Mouse (Mus musculus) spleen, postnatal 14 days (tissue): ENCODE data around the gene Pnpla1.
"Not testable (repeated sequence)": the region's sequence is repeated elsewhere in the genome, so short reads cannot be mapped to it uniquely, and the experiment has no call there.

Experiments used
- DNase-seq, 2 experiments: peaks; one replicate each; pipeline ENCODE4 v3.0.0; 2021 to 2022; ENCODE audit warnings: low spot score in 2 of 2

Gene Pnpla1

DNA sequence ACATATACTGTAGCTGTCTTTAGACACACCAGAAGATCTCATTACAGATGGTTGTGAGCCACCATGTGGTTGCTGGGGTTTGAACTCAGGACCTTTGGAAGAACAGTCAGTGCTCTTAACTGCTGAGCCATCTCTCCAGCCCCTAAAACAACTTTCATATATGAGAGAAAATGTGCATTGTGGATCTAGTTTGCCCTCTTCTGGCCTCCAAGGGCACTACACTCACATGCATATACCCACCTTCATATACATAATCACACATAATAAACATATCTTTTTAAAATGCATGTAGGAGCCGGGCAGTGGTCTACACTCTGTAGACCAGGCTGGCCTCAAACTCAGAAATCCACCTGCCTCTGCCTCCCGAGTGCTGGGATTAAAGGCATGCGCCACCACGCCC lies 16.3 kb upstream of the Pnpla1 start:
- DNase-seq: not testable (repeated sequence)

DNA sequence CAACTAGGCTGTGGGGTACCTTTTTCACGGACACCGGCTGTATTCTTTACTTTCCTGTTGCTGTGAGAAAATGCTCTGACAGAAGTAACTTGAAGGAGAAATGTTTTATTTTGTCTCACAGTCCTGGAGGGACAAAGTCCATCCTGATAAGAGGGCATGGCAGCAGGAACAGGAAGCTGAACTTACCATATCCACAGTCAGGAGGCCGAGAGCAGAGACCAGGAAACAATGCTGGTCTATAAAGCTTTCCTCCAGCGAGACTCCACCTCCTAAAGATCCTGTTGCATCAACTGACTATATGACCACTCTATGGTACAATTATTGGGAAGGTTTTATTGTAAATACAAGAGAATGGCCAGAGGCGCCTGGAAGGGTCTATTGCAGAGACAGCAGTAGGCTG lies 14.5 kb upstream of the Pnpla1 start:
- no peak for DNase-seq

DNA sequence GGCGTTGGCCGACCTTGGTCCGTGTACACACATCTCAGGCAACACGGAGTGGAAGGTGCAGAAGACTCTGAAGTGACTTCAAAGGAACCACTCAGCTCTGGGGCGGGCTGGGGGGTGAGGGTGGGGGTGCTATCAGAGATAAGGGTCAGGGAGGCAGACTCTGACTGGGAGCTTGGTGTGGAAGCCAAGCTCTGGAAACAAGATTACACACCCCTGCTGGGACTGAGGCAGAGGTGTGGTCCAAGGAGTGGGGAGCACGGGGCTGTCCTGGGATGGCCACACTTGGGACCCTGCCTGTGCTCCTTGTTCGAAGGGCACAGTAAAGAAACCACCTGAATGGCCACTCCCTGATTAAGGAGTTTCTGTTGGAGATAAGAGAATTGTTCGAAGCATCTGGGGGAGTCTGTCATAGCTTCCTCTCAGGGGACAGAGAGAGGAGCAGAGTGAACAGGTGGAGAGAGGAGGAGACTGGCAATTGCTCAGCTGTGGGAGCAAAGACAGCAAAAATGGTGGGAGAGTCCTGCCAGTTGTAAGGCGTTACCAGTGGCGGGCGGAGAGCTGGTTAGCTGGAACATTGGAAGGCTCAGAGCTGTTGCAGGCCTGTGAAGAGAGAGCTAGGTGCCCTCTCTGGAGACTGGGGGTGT lies 11.1 kb upstream of the Pnpla1 start:
- DNase-seq: no peak

DNA sequence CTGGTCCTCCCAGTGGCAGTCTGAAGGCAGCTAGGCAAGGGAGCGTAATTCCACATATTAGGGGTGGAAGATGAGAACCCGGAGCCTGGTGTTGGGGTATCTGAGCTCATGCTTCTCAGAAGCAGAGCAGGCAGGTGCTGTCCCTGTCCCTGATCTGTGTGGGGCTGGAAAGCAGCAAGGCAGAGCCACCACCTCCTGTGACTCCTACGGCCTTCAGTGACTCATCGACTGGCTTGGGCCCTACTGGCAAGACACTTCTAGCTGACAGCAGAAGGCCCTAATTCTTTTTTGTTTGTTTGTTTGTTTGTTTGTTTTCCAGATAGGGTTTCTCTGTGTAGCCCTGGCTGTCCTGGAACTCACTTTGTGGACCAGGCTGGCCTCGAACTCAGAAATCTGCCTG lies 7.7 kb upstream of the Pnpla1 start:
- no peak for DNase-seq

DNA sequence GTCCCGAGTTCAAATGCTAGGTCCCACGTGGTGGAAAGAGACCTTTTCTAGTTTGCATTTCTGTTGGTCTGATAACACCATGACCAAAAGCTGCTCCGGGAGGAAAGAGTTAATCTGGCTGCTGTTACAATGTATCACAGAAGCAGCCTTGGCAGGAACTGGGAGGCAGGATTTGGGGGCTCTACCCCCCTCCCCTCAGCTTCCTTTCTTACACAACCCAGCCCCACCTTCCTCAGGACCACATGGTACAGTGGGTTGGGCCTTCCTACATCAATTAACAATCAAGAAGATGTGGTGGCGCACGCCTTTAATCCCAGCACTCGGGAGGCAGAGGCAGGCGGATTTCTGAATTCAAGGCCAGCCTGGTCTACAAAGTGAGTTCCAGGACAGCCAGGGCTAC lies 3.8 kb upstream of the Pnpla1 start:
- no peak for DNase-seq

DNA sequence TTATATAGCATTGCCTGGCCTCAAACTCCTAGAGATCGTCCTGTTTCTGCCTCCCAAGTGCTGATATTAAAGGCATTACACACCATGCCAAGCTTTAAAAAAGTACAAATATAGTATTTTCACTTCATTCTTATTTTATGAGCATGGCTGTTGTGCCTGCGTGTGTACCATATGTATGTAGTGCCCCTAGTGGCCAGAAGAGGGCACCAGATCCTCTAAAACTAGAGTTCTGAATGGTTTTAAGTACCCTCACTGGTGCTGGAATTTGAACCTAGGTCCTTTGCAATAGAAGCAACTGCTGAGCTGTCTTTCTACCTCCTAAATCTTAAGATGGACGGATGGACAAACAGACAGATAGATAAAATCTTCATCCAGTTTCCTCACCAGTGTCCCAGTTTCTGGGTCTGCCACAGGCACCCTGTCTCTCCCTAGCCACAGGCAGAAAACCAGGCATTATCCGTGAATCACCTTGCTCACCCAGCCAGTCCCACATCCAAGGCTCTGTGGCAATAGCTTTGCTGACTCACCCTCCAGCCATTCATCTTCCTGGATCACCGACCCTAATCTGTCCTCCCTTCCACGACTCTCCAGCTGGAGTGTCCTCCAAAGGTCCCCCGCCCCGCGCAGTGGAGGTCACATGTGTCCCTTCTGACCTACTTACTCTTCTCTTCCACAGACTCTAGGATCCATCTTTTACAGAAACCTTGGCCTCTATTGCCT lies 2.9 kb upstream of the Pnpla1 start:
- DNase-seq: peak; percentile 40 to 57

DNA sequence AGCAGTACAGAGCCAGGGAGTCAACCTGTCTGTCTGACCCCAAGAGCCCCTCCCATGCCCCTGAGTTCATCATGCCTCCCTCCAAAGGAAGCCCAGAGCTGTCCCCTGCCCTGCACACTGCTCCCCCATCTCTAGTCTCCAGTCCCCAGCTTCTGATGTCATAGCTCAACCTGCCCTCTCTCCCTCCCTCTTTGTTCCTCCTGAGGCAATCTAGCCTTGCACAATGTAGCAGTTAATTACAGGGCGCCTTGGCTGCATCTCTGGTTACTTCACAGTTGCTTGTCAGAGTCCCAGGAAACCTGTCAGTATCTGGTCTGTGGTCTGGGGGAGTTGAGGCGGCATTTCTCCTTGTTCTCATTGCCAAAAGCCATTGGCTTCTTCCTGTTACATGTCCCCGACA lies 2.2 kb upstream of the Pnpla1 start:
- DNase-seq: no peak

DNA sequence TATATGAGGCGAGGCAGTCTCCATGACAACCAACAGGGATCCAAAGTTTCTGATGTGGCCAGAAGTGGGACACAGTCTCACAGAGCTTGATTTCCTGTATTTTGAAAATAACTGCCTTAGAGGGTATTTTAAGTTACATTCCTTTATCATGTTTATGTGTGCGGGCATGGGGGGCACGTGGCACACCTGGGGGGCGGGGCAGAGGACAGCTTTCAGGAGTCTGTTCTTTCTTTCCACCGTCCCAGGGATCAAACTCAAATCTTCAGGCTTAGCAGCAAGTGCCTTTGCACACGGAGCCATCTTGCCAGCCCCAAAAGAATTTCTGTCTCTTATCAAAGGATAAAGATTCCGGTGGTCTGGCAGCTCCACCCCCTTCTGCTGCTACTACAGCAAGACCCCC lies 5.7 kb downstream of the Pnpla1 start:
- no peak for DNase-seq

DNA sequence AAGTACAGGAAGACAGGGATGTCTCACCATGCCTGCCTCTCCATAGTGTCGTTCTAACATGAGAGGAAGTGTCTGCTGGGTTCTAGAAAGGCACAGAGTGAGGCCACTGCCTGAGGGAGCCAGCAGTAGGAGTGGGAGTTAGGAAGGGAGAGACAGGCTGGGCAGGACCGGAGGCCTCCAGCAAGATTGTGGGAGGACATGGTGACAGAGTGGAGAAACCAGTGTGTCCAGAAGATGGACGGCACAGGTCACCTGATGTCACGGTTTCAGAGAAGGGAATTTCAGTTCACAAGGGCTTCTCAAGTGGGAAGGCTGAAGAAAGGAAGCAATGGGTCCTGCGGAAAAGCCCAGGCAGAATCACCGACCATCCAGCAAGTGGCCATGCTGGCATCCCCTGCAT lies 6.3 kb downstream of the Pnpla1 start:
- no peak for DNase-seq

DNA sequence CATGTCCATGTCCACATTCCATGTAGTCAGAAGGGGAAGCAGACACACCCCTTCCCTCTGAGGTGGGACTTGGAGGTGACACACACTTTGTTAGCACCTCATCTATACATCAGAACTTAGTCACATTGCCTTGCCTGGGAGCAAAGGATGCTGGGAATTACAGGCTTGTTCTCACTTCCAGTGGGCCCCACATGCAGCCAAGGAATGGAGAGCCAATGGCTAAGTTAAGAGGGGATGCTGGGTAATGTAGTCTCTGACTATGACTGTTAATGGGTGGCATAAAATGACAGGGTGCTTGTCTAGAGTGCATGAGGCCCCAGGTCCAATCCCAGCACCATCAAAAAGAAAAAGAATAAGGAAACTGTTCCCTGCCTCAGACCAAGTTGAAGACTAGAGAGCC lies 8.7 kb downstream of the Pnpla1 start:
- DNase-seq: no peak

DNA sequence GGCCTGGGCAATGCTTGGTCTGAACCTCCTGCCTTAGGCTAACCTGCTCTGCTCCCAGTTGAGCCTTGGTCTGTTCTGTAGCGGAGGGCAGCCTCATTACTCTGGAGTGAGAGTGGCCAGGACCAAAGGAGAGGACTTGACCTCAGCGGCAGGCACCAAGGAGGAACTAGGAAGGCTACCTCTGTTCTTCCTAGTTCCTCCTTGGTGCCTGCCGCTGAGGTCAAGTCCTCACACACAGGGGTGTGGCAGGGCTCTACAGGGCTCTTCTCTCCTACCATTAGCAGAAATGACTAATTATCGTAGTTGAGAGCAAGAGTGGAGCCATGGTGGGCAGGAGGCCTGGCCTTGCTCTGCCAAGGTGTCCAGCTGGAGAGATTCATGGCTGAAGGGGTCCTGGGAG lies 9.2 kb downstream of the Pnpla1 start:
- DNase-seq: no peak

DNA sequence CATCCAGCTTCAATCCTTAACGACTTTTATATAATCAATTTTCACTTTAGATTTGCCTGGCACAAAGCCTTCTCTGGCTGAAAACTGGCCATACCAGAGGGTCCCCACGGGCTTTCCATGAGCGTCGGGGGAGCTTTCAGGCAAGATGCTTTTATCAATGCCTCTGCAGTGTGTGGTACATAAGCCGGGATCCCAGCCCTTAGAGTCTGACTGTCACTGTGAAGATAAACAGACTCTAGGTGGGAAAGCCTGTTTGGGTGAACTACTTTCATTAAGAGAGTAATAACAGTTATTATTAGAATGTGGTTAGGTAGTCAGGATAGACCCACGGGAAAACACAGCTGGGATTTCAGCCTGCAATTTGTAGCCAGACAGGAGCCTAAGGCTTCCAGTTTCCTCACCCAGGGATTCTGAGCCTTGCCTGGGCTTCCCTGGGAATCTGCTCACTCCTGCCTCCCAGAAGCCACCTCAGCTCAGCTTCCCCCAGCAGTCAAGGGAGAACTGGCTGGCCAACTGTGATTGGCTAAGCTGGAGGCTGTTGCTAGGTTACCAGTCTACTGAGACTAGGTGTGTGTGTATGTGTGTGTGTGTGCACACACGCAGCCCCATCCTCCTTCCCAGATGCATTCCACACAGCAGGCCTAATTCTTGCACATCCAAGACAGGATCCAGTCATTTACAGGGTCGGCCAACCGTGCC lies 11.3 kb downstream of the Pnpla1 start:
- no peak for DNase-seq

DNA sequence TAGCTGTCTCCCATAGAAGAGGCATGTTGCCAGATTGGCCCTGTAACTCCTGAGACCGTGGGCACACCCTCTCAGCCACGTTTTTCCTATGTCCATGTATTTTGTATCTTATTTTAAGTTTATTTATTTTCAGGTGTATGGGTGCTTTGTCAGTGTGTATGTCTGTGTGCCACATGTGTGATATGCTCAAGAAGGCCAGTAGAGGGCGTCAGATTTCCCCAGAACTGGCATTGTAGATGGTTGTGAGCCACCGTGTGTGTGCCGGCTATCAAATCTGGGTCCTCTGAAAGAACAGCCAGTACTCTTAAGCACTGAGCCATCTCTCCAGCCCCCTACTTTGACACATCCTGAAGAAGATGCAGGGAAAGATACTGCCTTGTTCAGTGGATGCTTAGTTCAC lies 12.2 kb downstream of the Pnpla1 start:
- no peak for DNase-seq

DNA sequence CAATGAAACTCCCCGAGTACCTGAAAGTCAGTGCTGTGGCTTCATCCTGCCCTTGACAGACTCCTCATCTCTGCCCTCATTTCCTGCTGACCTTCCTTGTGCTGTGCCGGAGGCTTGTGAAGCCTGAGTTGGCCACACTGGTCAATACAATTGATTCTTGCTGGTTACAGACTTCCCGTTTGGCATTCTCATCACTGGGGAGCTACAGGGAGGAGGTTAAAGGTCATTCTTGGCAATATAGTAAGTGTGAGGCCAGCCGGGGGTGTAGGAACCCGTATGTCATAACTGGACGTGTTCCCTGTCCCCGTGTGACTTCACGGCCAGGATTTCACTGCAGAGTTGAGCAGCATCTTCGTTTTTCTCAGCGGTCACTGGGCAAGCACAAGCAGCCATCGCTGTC lies 13.6 kb downstream of the Pnpla1 start:
- no peak for DNase-seq

DNA sequence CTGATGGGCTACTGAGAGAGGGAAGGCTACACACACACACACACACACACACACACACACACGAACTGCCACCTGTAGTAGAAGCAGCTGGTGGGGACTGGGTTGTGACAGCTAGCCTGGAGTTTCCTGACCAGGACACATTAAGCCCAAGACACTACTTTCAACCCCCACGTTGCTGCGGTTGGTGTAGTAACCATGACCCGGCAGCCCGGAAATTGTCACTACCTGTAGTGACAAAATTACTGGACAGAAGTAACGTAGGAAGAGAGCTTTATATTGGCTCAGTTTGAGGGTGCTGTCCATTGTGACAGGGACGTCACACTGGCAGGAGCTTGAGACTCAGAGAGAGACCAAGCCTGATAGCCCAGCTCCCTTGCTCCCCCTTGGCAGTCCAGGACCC lies 14.1 kb downstream of the Pnpla1 start:
- DNase-seq: no peak

DNA sequence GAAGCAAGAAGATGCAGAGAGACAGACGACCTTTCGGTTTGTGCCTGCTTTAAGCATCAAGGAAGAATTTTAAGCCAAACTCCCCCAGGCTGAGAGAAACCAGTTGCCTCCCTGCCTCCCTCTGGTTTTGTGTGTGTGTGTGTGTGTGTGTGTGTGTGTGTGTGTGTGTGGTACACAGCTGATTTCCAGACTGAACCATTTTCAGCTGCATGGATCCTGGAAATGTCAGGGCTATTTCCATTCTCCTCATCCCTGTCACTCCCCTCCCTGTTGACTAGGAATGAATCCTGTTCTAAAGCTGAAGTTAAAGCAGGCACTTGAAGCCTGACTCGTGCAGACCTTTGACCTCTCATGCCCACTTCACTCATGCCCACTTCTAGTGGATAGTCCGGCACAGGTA lies 16.0 kb downstream of the Pnpla1 start:
- no peak for DNase-seq

DNA sequence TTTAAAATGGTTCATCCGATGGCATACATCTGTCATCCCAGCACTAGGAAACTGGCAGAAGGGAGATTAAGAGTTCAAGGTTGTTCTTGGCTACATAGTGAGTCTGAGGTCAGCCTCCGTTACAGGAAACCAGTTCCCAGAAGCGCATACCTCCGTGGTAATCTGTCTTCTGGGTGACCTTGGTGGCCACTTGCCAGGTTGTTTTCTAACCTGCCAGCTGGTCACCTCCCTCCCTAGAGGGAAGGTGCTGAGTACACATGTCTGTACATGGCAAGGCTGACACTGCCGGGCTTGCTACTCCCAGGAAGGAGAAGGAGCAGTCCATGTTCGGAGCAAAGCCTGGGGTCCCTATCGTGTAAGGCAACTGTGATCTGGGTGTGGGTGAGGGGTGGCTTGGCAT lies 16.6 kb downstream of the Pnpla1 start:
- no peak for DNase-seq

DNA sequence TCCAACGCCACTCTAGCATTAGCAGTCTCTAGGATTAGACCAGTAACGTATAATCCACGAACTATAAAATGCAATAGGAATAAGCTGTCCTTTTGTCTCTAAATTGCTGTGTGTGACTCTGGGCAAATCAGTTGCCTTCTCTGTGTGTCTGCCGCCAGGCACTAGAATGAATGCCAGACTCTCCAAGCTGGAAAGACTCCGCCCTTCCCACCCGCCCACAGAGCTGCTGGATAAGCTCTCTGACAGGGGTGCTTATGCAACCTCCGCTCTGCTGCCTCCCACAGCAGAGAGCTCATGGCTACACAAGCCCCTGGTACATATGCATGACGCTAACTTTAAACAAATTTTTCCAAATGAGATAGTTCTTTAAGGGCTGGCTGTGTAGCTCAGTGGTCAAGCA lies 17.1 kb downstream of the Pnpla1 start:
- DNase-seq: no peak

DNA sequence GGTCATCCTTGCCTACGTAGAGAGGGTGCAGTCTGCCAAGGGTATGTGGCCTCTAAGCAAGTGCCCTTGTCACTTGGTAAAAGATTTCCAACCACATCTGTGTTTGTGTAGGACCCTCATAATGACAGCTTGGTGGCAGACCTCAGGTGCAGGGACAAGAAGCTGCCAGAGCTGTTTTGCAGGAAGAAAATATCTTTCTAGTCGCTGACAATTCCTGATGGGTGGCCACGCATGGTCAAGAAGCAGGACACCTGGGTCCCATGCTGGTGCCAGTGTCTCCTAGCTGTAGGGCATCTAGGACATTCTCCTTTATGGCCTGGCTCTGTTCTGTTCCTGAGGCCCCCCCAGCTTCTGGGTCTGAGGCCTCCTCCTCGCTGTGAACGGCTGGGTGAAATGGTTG lies 18.1 kb downstream of the Pnpla1 start:
- DNase-seq: no peak

DNA sequence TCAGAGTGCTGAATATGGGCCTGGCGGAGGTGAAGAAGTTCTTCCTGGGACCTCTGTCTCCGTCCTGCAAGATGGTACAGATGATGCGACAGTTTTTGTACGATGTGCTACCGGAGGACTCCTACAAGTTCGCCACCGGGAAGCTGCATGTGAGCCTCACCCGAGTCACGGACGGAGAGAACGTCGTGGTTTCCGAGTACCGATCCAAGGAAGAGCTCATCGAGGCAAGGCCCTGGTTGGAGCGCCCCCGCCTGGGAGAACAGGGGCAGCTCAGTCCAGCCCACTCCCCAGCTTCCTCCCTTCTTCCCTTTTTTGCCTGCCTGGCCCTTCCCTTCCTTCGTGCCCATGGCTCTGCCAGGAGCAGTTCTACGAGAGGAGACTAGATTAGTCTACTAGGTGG lies 18.6 kb downstream of the Pnpla1 start:
- DNase-seq: no peak

DNA sequence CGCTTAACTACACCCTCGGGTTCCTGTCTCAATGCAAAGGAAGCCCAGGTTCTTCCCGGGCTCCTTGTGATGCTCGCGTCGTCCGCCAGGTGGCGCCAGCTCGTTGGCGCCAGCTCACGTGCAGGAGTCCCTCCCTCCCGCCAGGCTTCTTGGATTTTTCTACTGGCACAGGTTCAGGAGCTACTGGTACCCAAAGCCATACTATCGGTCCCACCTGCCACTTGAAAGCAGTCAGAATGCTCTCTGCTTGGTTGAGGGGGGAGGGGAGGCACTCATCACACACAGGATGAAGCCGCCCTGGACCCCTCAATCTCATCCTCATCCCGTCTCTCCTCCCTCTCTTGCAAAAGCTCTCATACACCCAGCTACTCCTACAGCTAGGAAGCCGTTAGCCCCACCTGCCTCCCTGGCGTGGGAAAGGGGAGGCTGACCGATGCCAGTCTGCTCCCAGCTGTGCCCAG lies 21.8 kb downstream of the Pnpla1 start:
- peak; percentile 49 to 68 for DNase-seq

DNA sequence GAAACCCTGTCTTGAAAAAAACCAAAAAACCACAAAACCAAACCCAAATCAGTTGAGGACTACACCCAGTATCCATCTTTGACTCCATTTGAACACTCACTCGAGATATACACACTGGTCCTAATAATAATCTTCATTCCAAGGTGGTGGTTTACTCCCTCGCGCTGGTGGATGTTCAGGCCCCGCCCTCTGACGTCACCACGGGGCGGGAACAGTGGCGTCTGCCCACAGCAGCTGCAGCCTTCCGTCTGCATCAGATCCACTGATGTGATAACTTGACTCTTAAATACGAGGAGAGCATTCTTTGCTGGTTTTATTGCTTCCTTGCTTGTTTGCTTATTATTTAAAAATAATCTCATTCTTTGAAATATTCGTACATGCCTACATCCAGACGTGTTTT lies 24.1 kb downstream of the Pnpla1 start:
- peak; percentile 42 to 67 for DNase-seq

DNA sequence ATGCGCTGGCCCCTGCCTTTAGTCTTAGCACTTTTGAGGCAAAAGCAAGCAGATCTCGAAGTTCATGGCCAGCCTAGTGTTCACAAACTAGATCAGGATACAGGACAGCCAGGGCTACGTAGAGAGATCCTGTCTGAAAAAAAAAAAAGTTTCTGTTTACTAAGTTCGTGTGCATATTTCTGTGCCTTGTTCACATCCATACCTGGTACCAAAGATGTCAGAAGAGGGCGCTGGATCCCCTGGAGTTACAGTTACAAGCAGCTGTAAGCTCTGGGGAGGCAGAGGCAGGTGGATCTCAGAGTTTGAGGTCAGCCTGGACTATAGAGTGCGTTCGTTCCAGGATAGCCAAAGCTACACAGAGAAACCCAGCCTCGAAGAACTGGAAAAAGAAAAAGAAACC lies 24.6 kb downstream of the Pnpla1 start:
- DNase-seq: no peak
